Mouse (Mus musculus) cerebral cortex, adult 2 months (tissue): Measurements from ENCODE around the gene Tcerg1l.

Experiments
- WGBS: fragments of 180-500 bp; shearing (Covaris S2); methylation state at CpG from one replicate; pipeline ENCODE4 v1.1.7; 2018; 5-methylcytosine and 5-hydroxymethylcytosine counted together

The Tcerg1l gene

DNA sequence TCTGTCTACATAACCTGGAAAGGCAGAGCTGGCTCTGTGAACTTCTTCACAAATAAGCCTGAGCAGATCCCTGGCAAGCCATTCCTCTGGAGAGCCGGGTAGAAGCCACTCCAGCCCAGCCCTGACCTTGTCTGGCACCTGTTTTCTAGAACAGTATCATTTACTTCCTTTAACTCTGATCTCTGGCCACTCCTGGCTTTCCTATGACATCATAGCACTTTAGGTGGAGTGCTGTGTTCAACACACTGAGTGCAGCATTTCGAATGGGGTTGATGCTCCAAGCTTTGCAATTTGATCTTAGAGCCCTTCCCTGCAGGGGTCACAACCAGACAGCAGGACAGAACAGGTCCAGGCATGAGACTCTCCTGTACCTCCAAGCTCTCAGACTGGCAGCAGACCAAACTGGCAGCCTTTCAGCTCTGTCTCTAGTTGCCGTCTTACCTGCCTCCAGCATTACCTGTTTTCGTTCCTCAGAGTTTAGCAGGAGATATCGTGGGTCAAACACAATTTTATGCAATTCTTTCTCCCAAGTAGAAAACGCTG, 179.9 kb downstream of the Tcerg1l start:
- WGBS = 89% methylated on average over 6 of the region's 6 CpGs

DNA sequence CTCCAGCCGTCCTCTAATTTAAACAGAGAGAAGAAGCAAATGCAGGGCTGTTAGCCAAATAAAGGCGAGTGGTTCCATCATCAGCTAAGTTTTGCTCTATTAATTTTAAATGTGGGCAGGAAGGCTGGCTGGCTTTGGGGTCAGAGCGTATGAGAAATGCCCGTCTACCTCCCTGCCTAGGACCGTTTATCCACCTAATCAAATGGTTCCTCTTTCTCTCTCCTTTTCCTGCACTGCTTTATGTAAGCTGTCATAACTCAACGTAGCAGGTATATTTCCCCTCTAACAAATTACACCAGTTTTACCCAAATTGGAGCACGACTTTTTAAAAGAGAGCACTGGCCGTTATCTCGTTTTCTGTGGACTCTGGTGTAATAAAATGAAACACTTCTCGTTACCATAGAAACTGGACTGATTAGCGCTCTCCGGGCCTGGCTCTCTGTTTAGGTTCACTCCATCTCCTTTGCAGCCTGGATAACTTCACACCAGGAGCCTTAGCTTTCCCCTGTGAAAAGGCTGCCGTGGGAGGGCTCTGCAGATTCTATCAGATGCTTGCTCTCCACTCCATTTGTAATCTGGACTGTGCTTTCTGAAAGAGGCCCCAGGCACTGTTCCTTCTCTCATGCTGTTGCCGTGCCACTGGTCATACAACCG, 182.2 kb downstream of the Tcerg1l start:
- 57% methylated on average over 15 of the region's 15 CpGs for WGBS

DNA sequence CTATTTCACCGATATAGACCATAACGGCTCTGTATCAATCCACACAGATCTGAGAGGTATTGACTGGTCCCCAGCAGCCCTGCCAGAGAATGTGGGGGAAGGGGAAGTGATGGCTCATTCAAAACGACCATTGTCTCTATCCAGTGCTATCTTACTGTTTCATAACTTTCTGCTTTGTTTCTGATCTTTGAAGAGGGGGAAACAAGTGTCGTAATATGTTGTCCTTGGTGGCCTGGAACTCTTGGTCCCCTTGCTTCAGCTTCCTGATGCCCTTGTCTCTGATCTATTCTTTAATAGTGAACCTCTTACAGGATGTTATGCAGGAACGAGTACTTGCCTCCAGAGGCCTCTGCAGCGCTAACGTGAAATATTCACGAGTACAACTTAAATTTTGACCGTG, 182.8 kb downstream of the Tcerg1l start:
- 80% methylated on average over 9 of the region's 9 CpGs for WGBS

DNA sequence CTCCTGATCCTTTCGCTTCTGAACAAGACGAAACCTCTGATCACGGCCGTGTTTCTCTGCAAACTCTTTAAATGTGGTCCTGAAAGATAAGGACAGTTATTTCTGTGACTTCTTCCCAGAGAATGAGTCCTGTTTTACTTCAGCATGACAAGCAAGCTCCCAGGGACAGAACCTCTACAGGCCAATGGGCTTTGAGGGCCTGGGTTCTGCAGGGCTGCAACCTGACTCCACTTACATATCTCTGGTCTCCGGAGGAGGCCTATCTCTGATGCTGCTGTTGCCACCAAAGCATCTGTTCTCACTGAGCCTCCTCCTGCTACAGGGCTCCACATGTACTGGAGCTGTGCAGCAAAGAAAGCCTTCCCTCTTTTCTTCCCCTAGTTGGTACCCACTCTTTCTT, 187.8 kb downstream of the Tcerg1l start:
- WGBS = 82% methylated on average over 5 of the region's 5 CpGs

DNA sequence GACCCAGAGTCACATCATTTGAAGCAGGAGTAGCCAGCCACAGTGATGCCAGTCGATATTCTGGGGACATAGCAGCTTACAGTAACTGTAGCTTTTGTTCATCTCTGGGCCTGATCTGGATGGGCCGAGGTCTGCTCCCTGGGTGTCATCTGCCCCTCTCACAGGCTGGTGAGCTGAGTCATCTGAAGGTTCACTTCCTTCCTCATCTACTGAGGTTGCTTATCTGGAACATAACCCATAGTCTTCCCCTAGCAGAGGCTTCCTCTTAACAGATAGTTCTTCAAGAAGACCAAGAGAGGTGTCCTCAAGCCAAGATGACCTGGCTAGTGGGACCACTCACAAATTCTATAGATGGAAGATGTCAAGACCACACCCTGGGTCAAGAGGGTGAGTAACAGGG, 192.4 kb downstream of the Tcerg1l start:
- WGBS = 82% methylated on average over 2 of the region's 2 CpGs

DNA sequence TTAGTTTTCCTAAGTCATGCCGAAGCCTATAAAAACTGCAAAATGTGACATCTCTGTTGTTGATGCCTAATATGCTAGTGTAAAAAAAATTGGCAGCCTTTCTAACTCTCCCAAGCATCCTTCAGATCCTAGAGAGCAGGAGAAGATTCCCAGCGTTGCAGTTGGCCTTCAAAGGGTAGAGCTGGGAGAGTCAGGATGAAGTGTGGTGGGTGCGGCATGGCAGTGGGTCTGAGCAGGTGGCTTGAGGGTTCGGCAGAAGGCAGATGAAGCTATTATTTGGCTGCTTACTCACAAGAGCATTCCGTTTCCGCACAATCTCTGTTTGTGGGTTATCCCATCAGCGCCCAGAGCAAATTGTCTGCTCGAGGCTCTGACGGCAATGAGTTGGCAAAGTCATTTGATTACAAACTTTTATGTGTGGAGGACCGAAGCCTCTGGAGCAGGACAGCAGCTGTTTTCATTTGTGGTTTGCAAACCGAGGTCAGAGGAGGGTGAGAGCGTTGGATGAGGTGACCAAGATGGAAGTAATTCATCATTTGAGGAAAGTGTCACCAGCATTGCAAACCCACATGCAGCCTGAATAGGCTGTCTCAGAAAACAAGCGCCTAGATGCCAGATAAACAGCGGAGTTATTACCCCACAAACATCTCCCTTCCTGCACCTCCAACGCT, 195.2 kb downstream of the Tcerg1l start:
- WGBS = 85% methylated on average over 15 of the region's 15 CpGs

DNA sequence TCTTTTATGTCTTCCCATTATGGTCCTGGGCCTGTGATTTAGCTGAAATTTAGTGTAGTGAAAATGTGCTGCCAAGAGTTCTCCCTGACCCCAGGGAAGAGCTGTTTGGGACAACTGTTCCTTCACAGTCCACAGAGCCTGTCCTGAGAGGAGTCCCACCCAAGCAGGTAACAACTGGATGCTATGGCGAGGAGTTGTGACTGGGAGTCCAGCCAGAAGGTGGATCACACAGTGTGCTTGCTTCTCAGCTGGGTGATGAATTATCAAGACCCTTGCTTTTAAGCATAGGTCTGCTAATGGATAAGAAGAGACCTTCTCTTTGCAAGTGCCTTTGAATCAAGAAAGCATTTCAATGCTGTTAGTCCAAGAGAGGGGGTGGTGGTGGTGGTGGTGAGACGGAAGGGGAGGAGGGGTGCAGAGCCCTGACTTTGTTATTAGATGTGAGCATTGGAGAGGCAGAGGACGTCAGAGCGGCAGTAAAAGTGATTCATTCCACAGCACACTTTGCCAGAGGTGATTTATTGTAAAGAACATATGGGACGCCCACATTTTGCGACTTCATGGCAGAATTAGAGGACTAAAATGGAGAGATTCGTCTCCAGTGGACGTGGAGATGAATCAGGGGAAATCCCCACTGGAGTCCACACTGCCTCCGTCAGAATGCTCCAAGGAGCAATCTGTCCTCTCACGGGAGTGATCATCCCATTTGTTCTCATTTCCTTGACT, 198.0 kb downstream of the Tcerg1l start:
- WGBS = 50% methylated on average over 10 of the region's 10 CpGs

DNA sequence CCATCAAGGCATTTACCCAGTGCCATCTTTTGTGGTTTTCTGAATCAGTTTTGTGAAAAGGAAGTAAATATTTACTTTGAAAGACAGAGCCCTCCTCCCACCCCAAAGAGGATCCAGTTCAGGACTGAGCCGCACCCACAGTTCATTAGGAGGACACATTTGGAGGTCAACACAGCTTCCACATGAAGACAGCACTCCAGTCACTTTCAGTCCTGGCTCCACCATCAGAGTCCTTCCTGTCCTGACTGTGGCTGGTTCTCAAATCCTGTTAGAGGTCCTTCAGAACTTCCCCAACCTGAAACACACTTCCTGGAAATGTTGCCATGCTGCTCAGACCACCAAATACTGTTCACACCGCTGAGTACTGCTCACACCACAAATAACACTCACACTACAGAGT, 201.4 kb downstream of the Tcerg1l start:
- 87% methylated on average over 2 of the region's 2 CpGs for WGBS

DNA sequence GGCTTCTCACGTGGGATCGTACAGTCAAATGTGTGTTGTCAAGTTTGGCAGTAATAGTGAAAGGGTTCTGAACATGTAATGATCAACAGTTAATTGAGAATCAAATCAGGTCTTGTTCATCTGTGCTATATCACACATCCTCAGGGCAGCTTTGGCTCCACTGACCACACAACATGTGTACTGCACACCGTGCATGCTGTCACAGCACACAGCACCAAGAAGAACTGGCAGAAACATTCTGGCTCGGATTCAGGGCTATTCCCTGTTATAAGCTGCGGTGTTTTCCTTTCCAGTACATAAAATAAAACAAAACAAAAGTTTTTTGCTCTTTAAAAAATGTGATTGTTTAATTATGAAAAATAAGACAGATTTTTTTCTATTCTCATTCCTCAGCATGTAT, 213.3 kb downstream of the Tcerg1l start:
- WGBS = 84% methylated on average over 5 of the region's 5 CpGs

DNA sequence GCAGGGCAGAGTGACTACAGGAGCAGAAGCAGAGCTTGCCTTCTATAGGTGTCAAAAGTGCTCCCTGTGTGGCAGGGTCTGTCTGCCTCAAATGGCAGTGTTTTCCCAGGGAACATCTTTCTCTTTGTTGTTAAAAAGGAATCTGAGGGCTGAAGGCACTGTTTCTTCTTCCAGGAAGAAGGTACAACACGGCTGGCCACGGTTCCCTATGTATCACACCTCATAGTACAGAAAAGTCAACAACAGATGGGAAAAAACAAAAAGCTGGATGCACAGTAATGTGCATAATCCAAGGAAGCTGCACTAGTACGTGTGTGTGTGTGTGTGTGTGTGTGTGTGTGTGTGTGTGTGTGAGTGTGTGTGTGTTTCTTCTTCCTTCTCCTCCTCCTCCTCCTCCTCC, 215.3 kb downstream of the Tcerg1l start:
- 51% methylated on average over 3 of the region's 3 CpGs for WGBS

DNA sequence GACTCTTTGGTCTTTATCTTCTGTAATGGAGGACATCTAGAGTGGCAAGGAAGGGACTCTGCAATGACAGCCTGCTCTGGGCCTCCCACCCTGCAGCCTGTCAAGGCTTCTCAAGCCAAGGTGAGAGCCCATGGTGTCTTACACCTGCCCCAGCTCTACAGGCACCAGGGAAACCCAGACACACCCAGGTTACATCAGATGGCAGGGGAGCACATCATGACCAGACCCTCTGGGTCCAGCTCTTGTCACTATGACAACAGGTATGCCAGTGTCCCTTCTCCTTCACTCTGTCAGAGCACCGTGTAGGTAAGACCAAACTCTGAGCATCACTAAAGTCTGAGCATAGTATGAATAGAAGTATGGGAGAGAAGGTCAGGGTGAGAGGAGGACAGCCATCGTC, 218.9 kb downstream of the Tcerg1l start:
- 86% methylated on average over 2 of the region's 2 CpGs for WGBS

DNA sequence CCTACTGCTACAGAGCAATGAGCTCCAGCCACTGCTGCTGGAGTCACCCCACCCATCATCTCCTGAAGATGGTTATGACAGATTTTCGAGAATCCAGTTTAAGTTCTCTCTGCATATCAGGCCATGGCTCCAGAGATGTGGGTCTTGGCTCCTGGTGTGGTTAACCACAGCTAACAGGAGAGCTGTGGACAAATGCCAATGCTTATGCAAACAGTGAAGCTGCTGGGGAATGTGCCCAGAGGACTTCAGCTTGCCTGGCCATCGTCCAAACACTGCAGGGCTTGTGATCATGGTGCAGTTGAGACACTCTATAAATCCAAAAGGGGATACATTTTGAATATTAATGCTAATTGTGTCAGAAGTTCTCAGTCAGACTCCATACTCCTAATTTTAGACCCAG, 221.5 kb downstream of the Tcerg1l start:
- 49% methylated on average over 2 of the region's 2 CpGs for WGBS

DNA sequence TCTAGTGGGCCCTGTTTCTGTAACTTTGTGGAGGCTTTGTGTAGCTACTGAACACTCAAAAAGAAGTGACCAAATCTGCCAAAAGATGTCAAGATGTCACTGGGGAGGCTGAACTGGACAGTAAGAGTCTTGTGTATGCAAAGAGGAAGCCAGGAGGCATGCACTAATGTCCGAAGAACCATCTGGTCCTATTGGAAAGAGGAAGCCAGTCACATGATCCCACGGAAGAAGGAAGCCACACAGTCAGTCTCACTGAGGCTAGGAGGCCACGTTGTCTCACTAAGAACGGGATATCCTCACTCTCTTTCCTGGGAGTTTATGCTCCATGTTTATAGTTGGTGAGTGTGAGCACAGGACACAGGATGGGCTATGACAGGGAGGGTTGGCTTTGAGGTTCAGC, 227.1 kb downstream of the Tcerg1l start:
- whole genome bisulfite sequencing = 75% methylated on average over 4 of the region's 4 CpGs
